Mouse (Mus musculus): ENCODE results near the gene Kazald1.

DNA sequence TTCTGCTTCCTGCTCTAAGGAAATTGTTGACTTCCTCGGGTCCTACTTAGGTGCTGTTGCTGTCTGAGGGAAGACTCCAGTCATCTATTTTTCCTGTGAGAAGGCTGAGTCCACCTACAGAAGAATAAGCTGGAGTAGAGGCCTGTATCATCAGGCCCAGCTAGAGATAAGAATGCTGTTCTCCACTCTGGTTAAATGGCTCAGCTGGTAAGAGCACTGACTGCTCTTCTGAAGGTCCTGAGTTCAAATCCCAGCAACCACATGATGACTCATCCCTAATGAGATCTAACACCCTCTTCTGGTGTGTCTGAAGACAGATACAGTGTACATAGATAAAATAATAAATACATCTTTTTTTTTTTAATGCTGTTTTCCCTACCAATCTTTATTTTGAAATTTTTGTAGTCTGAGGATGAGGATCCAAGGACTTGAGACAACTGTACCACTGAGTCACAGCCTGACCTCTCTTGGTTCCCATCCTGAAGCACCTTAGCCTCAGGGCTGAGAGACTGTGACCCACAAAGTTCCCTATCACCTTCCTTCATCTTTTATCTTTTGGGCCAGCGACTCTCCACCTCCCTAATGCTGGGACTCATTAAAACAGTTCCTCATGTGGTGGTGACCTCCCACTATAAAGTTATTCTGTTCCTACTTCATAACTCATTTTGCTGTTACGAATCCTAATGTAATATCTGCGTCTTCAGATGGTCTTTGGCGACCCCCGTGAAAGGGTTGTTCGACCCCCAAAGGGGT, 7.1 kb upstream of the Kazald1 start:
- TF ChIP-seq CTCF (IDR thresholded peaks at IDR 0.05; ENCODE audit: extremely low read depth, insufficient read depth, low read length): no peak
- no peak for TF ChIP-seq POLR2A (IDR thresholded peaks at IDR 0.05; ENCODE audit: extremely low read depth, insufficient read depth, low read length)

Data from cortical plate, adult 2 months (tissue).